Mouse (Mus musculus) left cerebral cortex, adult 11 months (tissue): ENCODE measurements around the gene Armc8.

Experiments
- DNase-seq: peaks from one replicate; pipeline ENCODE4 v3.0.0; 2022; ENCODE audit warnings: low spot score

Armc8 gene

DNA sequence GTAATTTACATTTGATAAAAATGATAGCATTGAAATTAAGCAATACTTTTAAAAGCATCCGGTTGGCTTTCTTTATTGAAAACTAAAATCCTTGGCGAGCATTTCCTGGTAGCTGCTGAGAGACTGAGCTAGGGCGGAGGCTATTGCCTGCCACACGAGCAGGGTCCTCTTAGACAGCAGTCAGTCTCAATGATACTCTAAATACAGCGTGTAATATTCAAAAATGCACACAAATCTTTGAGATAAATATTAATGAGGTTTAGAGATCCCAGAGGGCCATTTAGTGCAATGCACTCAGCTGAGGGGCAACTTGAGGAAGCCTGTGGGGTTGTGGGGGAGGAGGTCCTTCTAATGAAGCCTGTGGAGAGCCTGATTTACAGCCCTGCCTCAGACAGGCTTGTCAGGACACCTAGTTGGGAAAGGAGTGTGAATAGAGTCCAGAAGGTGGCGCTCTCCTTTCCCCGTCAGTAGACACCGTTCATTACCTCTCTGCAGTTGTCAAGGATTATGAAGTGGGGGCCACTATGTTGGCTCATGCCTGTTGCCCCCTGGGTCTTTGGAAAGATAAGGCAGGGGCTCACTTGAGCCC is 124.0 kb downstream of the Armc8 start:
- no peak for DNase-seq

DNA sequence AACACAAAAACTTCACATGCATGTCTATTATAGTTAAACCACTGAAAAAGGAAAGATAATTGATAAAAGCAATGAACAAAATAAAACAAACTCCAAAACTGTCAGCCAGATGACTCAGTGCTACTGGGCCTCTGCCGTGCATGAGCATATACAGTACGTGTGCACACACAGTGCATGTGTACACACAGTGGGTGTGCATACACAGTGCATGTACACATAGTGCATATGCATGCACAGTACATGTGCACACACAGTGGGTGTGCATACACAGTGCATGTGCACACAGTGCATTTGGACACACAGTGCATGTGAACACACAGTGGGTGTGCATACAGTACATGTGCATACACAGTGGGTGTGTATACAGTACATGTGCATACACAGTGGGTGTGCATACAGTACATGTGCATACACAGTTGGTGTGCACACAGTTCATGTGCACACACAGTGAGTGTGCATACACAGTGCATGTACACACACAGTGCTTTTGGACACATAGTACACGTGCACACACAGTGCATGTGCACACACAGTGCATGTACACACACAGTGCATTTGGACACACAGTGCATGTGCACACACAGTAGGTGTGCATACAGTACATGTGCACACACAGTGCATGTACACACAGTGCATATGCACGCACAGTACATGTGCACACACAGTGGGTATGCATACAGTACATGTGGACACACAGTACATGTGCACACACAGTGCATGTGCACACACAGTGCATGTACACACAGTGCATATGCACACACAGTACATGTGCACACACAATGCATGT is 126.9 kb downstream of the Armc8 start:
- no peak for DNase-seq

DNA sequence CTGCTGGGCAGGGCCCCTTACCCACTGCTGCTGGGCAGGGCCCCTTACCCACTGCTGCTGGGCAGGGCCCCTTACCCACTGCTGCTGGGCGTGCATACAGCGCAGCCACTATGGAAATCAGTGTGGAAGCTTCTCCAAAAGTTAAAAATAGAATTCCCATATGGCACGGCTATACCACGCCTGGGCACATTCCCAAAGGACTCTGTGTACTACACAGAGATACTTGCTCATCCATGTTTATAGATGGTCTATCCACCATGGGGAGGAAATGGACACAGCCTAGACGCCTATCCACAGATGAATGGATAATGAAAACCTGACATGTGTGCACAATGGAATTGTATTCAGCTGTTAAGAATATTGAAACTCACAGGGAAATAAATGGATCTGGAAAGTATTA is 127.8 kb downstream of the Armc8 start:
- no peak for DNase-seq

DNA sequence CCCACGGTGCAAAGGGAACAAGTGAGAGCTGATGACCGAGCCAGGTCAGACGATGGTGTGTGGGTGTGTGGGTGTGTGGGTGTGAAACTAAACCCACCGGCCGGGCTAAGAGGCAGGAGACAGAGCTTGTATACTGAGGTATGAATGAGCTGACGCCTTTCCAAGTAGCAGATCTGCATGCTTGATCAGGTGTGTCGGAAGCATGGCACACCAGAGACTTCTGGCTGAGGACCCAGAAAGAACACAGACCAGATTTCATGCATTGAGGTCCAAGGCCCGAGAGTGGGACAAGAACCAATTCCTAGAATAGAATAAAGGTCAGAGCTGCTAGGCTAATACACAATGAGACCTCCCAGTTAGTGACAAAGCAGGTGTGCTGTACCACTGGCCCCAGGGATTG is 129.6 kb downstream of the Armc8 start:
- DNase-seq: no peak

DNA sequence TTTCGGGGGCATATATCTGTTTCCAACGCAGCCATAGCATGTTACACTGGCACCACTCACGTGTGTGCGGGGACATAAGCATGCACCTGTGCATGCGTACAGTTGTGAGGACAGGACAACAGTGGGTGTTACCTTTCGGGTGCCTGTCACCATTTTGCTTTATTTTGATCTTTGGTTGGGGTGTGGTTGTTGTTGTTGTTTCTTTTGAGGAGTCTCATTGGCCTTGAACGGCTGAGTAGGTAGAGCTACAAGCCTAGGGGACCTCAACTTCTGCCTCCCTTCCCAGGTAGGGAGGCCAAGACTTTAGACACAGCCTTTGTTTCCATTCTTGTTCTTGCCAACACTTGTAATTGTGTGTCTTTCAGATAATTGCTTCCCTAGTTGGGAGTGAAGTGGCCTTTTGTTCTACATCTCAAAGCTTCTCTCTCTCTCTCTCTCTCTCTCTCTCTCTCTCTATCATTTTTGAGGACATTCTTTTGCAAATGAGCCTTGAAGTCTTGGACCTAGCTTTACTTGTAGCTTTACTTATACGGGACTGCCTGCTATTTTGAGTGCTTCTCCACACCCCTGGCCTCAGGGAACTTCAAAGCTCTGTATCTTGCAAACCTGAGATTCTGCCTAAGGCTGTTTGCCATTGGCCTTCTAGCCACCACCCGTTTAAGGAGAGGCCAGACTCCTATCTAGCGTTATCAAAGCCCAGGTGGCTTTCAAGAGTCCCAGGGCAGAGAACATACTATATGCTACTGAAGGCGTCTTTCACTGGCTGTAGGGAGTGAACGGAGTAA is 130.7 kb downstream of the Armc8 start:
- no peak for DNase-seq

DNA sequence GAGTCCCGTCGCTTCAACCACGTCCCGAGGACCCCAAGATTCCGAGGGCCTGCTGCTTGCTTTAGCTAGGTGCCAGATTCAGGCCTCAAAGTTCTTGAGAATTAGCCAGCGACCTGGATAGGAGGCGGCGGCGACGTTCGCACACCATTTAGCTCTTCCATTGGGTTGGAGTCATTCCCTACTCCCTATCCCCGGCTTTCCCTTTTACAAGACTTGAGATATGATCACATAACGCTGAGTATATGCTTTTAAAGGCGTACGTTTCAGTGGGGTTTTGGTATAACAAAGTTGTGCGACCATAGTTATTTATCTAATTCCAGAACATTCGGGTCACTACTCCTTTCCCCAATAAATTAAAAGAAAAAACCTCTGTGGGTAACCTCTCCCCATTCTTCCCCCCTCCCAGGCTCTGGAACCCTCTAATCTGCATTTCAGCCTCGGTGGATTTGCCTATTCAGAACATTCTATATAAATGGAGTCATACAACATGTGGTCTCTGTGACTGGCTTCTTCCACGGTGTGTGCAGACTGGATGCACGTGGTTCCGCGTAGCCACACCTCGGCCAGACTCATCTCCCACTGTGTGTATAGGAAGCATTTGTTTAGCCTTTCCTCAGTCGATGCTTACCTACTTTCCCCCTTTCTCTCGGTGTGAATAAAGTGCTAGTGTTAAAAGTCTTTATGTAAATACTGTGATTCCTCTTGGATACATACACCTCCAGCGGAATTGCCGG is 131.5 kb downstream of the Armc8 start, which contains the start of gene Mras:
Mras (minus strand) TSS at position 351 of the 734 bp plus-strand sequence.
- DNase-seq: no peak

DNA sequence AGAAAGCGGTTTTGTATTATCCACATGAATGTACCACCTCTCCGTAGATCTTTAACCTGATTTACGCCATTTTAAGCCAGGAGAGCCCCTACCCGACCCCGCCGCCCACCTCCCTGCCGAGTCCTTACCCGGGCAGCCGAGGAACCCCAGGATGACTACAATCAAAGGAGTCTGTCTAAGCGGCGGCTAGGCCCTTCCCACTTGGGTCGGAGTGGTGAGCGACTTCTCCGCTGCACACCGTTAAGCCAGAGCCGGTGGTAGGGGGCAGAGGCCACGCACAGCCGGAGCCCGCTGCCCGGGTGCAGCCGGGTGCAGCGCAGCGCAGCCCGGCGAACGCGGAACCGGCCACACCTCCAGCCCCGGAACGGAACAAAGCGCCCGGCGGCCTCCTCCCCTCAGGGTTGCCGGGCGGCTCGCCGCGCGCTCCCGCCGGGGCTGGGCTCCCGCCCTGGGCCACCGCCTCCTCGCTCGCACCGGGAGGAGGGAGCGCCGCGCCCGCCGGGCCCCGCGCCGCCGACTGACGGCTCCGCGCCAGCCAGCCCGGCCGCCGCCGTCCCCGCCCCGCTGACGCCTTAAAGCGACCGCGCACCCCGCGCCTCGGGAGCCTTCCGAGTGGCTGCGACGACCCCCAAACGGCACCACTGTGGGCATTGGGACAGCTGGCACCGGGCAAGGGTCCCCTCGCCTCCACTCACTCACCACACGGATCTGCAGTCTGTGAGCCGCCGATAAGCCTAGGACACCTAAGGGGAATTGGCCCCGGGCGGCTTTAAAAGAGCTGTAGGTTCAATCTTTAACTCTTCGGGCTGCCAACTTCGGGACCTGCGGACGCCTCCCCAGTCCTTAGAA is 132.3 kb downstream of the Armc8 start:
- DNase-seq: no peak

DNA sequence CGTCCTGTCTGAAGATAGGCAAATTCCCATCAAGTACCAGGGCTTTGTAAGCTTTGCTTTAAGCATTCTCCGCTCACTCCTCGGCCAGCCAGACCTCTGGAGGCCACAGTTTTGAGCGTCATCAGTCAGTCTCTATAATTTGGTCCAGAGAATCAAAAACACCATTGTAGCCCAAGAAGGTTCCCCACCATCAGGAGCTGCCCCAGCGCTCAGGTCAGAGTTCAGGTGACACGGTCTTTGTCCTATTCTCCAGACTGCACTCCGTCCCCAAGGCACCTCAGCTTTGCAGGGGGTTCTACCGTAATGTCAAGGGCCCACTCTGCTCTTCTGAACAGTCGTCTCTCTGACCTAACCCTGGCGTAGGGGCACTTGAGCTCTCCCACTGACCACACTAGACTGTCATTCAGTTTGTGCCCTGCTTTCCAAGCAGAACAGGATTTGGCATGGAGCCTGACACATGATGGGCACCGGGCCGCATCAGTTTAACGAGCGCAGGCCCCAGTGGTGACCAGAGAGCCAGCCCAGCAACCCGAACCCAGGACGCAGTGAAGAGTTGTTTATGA is 133.0 kb downstream of the Armc8 start:
- DNase-seq: no peak

DNA sequence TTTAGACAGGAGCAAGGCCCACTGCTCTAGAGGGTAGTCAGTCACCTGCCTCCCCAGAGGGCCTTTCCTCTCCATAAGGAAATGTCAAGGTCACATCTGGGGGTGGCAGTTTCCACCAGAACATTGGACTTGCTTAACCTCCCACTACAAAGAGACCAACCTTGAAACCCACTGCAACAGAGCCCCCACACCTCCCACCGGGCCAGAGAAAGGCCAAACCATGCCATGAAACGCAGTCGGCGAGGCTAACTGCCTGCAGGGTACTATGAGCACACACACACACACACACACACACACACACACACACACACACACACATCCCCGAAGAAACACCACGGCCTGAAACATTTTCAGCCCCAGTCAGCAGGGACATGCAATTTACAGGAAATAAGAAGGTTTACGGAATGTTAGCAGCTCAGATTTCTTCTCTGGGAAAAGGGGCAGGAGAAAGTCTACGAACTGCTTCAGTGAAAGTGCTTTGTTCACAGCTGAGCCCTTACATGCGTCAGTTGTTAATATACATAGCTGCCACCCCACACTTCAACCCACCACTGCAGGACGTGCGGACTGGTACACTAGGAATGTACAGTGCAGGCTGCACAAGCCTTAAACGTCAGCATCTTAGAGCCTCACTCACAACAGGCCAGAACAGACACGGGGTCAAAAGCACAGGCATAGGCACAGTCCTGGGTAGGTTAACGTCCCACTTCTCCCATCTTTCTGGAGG is 133.6 kb downstream of the Armc8 start:
- DNase-seq: no peak

DNA sequence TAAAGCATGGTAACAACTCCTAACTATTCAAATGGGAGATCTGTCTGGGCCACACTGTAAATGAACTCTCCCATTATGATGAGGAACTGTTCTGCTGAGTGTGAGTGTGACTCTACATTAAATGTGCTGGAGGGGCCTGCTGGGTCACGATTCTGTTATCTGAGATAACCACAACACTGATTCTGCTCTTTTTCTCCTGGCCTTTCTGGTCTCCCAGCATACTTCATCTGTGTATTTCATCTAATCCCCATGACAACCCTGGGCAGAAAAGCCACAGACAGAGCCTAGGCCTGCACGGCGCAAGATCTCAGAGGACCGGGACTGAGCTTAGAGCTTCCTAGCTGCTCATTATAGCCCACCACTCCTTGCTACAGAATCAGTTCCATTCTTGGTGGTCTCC is 136.2 kb downstream of the Armc8 start:
- no peak for DNase-seq

DNA sequence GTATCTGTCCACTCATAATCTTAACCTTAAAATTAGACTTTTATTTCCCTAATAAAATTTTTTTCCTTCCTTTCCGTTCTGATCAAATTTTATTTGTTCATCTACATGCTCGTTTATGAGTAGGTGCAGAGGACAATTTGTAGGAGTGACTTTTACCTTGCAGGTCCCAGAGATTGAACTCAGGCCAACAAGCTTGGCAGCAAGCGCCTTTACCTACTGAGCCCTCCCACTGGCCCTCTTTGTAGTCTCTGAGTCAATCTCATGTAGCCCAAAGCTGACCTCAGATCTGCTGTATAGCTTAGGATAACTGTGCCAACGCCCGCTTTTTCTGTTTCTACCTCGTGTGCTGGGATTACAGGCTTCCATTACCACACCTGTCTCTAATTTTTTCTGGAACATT is 136.7 kb downstream of the Armc8 start:
- DNase-seq: no peak

DNA sequence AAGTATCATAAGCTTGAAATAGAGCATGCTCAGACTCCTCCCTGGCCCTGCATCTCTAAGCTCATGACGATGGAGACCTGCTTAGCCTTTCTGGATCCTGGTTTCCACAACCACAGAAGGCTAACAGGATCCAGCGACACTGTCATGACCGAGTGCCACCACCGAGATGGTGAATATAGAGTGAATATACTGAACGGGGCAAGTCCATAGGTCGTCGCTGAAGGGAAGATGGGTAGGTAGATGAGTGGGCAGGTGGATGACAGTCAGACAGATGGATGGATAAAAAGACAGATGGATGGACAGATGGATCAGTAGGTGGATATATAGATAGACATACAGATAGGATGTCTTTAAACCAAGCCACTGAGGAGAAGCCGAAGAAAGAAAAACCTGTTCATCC is 137.4 kb downstream of the Armc8 start:
- DNase-seq: no peak

DNA sequence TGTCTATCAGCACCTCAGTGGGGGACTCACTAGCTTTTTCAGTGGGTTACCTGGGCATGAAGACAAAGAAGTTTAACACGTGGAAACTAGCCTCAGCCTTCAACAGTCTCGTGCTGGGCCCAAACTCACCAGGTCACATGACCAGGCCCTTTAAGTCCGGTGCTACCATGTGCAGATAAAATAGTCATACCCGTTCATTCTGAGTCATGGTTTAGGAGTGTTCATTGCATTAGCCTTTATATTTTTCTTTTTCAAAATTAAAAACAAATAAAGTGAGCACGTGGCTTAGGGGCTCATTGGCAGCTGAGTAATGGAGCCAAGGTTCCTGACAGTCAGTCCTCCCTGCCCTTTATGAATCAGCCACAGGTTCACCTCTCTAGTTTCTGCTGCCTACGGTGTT is 137.9 kb downstream of the Armc8 start:
- DNase-seq: no peak

DNA sequence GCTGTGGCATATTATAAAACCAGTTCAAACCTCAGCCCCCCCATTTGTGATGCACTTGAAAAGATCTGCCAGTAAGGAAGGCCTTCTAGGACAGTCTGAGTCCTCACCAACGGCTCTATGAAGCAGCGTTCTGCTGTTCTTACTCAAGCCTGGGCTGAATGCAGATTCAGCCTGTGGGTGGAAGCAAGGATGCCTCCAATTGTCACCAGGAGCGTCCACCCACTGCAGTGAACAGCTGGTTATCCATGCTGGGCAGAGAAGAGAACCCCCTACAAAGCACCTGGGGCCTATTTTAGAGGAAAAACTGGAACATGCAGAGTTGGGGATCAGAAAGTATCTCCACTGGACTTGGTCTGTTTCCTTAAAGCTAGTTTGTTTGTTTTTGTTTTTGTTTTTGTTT is 138.9 kb downstream of the Armc8 start:
- no peak for DNase-seq

DNA sequence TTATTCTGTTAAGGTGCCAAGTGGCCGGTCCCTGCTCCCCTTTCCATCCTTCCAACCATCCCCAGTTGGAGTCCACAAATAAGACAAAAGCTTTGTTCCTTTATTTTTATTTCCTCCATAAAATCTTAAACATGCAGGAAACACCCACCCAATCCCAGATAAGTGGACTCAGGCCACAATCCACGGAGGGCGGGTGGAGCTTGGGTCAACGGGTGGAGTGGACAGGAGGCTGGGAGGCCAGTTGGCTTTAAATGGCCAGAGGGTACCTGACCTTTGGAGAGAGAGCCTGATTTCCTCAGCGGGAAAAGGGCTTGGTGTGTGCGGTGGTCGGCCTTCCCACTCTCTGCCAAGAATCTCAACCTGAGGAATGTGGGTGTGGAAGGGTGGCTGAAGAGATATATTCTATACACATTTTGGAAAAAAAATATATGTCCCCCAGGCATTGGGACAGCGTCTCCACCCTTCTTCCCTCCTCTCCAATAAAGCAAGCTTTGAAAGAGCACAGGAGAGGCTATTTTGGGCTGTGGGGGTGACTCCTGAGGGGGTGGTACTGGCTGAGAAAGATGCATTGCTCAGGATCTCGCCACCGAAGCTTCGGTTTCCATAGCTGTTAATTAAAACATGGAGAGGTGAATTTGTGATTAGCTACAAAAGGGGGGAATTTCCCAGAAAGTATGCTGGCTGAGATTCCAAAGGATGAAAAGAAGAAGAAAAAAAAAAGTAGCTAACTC is 139.9 kb downstream of the Armc8 start:
- DNase-seq: no peak
